1 mouse cellular context compared by ENCODE assay signal in the genomic region with DNA sequence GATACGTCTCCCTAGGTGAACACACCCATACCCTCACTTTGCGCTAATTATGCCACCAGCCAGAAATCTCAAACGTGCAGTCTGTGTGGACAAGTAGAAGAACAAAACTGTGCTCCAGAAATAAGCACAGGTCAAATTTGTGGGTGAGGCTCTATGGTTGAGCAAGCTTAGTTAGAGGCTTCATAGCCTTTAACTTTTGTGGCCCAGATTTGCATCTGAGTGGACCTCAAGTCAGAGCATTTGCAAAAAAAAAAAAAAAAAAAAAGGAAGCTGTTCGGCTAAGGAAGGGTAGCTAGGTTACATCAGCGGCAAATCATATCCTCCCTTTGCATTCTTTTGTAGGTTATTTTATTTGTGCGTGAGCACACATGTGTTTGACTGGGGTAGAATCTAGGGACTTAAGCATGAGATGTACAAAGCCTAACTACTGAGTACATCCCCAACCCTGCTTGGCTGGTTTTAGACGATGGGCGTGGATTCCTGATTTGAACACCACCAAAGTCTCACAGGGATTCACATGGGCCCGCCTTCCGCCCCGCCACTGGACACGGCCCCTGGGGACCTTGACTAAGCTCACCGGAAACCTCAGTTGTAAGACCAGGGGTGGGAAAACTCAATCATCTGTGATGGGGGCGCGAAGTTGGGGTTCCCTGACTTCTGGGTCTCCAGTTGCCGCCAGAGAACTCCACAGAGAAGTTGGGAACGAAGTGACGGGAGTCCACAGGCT.
TF ChIP-seq lines count a peak whose summit lies in the region.

No protein-coding gene starts in this region.

TF ChIP-seq in CH12.LX, 34 proteins besides CTCF, POLR2A, EP300 and RAD21 (continued from another document):
- TF ChIP-seq JUN (IDR thresholded peaks at IDR 0.05; ENCODE audit: insufficient read depth, low read depth, low read length) (no peak), USF2 (conservative IDR thresholded peaks at IDR 0.05; ENCODE audit: low read depth, low read length) (no peak), CHD2 (IDR thresholded peaks at IDR 0.05; ENCODE audit: low read length) (0 out of 2 replicates have a peak, but pooled peaks have one; percentile 51), ELF1 (IDR thresholded peaks at IDR 0.05; ENCODE audit: low read depth, low read length) (peak; percentile 47; the same call in 1 of the 2 replicates), USF1 (IDR thresholded peaks at IDR 0.05; ENCODE audit: low read depth, low read length) (no peak), ZKSCAN1 (IDR thresholded peaks at IDR 0.05; ENCODE audit: borderline replicate concordance, low read depth, low read length) (no peak), E2F4 (IDR thresholded peaks at IDR 0.05; ENCODE audit: insufficient replicate concordance, low read depth, low read length) (no peak), TCF12 (IDR thresholded peaks at IDR 0.05; ENCODE audit: low read depth, low read length) (peak; percentile 55), IRF4 (IDR thresholded peaks at IDR 0.05; ENCODE audit: low read depth, low read length) (peak; percentile 63; the same call in 1 of the 2 replicates), ZC3H11A (IDR thresholded peaks at IDR 0.05; ENCODE audit: low read depth, low read length) (no peak), MAX (IDR thresholded peaks at IDR 0.05; ENCODE audit: low read length) (peak; percentile 44; the same call in 1 of the 2 replicates), SMC3 (IDR thresholded peaks at IDR 0.05; ENCODE audit: low read depth, low read length) (no peak), MXI1 (IDR thresholded peaks at IDR 0.05; ENCODE audit: low read depth, low read length) (peak; percentile 62; the same call in 1 of the 2 replicates), CHD1 (IDR thresholded peaks at IDR 0.05; ENCODE audit: low read depth, low read length) (no peak), POLR2AphosphoS2 (IDR thresholded peaks at IDR 0.05; ENCODE audit: low read depth, low read length) (no peak), BHLHE40 (IDR thresholded peaks at IDR 0.05; ENCODE audit: low read depth, low read length) (peak; percentile 83), KAT2A (IDR thresholded peaks at IDR 0.05; ENCODE audit: insufficient replicate concordance, low read length) (0 out of 2 replicates have a peak, but pooled peaks have one; percentile 64), NELFE (IDR thresholded peaks at IDR 0.05; ENCODE audit: low read depth, low read length) (no peak), SIN3A (IDR thresholded peaks at IDR 0.05; ENCODE audit: low read length) (no peak), JUND (conservative IDR thresholded peaks at IDR 0.05; ENCODE audit: low read depth, low read length) (0 out of 2 replicates have a peak, but pooled peaks have one; percentile 17), TBP (conservative IDR thresholded peaks at IDR 0.05; ENCODE audit: low read depth, low read length) (no peak), NRF1 (IDR thresholded peaks at IDR 0.05; ENCODE audit: low read depth, low read length) (no peak), ZMIZ1 (IDR thresholded peaks at IDR 0.05; ENCODE audit: low read depth, low read length) (no peak), HCFC1 (IDR thresholded peaks at IDR 0.05; ENCODE audit: low read depth, low read length) (no peak), MEF2A (IDR thresholded peaks at IDR 0.05; ENCODE audit: borderline replicate concordance, low read depth, low read length) (peak; percentile 48; the same call in 1 of the 2 replicates), MYC (IDR thresholded peaks at IDR 0.05; ENCODE audit: low read depth, low read length) (no peak), ETS1 (conservative IDR thresholded peaks at IDR 0.05; ENCODE audit: low read depth, low read length) (peak; percentile 74)
